Mouse (Mus musculus) left cerebral cortex, postnatal 25 days (tissue): ENCODE measurements at regions not wholly inside any gene's neighbourhood (a gene's known extent, or its start where the extent isn't known, plus 50 kb on each side); places are given as distances from the start of the nearest gene placed in this dataset.
A peak's percentile ranks its signal among the peaks of the same experiment; 100 is the strongest.

ENCODE experiments used
- DNase-seq, 2 experiments: peaks; one replicate each; pipeline ENCODE4 v3.0.0; 2022; ENCODE audit warnings: low spot score in 2 of 2, mixed read lengths in 1 of 2
- intact Hi-C: fragments of 180-260 bp; cut with DNase I; formaldehyde crosslinking; loops from one replicate; pipeline ENCODE4 v1.15.1; 2025

DNA sequence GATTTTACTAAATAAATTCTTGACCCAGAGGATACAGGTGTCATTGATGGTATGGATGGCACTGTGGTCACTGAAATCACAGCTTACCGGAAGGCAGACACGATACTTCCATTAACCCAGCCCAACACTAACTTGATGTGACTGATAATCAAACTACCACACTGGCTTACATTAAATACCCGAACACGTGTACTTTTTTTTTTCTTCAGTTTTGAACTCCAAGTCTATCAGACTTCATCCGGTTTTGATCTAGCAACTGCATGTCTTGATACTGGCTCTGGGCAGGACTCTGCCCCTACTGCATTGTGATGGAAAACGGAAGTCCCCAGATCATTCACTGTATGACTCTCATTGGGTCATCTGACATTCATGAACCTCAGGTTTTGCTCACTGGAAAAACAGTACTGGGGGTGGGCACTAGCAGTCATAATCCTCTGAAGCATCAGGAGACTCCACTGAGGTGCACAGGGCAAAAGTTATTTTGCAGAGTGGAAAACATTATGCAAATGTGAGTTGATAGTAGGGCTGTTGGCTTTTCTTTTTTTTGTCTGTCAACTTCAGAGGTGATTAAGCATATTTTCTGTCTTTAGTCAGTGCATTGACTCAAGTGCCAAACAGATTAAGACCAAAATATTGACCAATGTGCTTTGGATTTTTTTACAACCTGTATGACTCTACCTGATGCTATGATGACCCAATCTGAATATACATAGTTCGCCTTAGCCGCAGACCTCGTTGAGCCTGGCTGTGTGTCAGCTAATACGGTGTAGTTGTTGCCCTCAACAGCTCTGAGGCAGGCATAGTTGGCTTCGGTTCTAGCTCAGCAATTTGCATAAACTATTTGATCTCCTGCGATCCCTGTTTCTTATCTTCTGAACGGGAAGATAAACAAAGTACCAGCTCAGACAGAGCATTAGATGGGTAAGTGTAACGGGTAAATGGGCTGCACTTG lies 174.1 kb upstream of the Cited2 start:
- intact Hi-C loops = no loop called here
- DNase-seq = no peak

GRCm38 (mm10) chr10:17549711-17550637 lies 173.0 kb upstream of the Cited2 start:
- DNase-seq = no peak
- intact Hi-C loops = no loop called here

DNA sequence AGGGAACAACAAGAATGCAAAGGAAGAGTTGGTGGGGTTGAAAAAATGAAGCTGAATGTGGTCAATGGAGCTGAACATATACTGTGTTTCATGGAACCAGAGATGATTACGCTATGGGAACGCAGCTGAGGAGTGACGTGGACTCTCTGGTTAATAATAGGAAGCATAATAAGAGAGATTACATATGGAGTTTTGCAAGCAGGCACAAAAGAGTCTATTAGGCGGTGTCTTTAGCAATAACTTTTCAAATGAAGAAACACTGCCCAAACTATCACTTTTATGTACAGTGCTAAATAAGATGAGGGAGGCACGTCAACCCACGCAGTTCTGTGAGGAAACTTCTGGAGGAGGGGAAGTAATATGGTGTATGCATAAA lies 172.4 kb upstream of the Cited2 start:
- intact Hi-C loops = no loop called here

GRCm38 (mm10) chr10:17551869-17552268 lies 171.1 kb upstream of the Cited2 start:
- intact Hi-C loops = no loop called here
- DNase-seq = no peak

More for the DNA sequence above, 172.4 kb upstream of the Cited2 start:
- DNase-seq = no peak

GRCm38 (mm10) chr10:17552277-17552676 lies 170.7 kb upstream of the Cited2 start:
- DNase-seq = no peak
- intact Hi-C loops = no loop called here

- intact Hi-C loops = no loop called here
- no peak for DNase-seq
Observed at GRCm38 (mm10) chr10:17556391-17556790, 166.6 kb upstream of the Cited2 start.

DNA sequence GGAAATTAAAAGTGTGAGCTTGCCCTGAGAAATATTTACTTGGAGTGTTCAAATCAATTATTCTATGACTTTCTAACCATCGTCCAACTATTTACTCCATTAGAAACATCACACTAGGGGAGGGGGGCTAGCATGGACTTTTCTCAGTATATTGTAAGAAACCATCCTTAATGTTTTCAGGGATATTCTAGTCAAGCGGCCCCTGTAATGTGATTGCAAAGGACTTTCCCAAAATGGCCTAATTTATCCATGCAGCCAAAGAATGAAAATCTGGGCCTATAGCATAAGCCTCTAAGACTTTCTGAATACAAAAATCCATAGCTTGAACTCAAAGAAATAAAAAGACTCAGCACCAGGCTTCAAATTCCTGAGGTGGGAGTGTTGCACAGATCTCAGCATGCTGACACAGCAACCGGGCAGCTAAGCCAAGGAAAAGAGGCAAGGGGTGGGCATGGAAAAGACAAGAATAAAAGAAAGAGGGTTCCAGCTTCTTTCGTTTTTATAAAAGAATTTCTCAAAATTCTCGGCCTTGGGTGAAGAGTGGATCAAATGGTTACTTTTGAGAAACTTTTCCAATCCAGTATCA lies 163.6 kb upstream of the Cited2 start:
- no peak for DNase-seq
- intact Hi-C loops = no loop called here

DNA sequence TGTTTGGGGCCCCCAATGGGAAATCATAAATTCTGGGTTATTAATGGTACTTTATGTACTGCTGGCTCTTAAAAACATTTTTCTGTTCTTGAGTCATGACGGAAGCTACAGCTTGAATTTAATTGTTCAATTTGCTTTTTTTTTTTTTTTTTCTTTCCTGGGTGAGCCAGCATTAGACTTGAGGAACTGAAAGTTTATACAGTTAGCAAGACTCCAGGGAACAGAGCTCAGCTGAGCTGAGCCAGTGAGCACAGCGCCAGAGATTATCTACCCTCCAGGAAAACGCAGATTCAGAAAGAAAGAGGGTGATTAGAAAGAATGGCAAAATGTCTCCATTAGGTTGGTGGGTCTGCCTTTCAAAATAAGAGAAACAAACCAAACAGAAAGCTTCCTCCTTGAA lies 163.0 kb upstream of the Cited2 start:
- no peak for DNase-seq
- intact Hi-C loops = no loop called here

DNA sequence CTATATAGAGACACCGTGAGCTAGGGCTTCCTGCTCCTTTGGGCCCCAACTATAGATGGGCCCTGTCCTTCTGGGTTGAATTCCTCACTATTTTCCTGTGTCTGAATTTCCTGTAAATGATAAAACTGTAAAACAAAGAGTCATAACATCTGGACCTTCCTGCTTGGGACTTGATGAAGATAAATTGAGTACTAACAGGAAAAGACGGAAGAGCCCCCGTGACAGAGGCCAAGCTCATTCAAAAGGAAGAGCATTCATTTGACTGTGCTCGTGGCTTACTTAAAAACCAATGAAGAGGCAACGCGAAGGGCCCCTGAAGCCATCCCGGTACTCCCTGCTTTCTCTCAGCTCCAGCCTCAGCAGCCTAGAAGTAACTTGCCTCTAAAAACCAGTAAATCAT lies 161.6 kb upstream of the Cited2 start:
- intact Hi-C loops = no loop called here
- no peak for DNase-seq

DNA sequence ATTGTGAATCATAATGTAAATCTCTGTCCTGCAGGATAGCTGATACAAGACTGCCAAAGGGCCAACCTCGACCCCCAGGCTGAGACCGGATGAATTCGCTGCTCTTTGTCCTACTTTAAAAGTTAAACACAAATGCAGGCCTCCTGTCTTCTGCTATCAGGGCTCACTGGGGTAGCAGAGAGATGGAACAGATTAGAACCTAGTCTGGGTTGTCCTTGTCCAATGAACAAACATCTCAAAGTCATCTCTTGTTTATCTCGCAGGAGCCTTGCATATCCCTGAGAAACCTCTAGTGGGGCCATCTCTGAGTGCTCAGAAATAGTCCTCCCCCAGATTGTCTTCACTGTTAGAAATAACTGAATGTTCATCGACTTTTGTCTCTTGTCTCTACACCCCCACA lies 161.0 kb upstream of the Cited2 start:
- DNase-seq = peak in 1 of 2 experiments; percentile 14
- intact Hi-C loops = loop anchor here (2.0 kb wide), 1 partner anchor 161 kb away; the partner anchor contains the start of gene Cited2

- intact Hi-C loops = loop anchor here (2.0 kb wide), 1 partner anchor 160 kb away; the partner anchor contains the start of gene Cited2
- peak; percentile 10 to 42 for DNase-seq
Observed at GRCm38 (mm10) chr10:17562410-17563350, 160.3 kb upstream of the Cited2 start.

- intact Hi-C loops = loop anchor here (2.0 kb wide), 1 partner anchor 159 kb away; the partner anchor contains the start of gene Cited2
- DNase-seq = peak in 1 of 2 experiments; percentile 11
Observed at GRCm38 (mm10) chr10:17563351-17563749, 159.7 kb upstream of the Cited2 start.

GRCm38 (mm10) chr10:17564895-17565620 lies 158.0 kb upstream of the Cited2 start:
- peak in 1 of 2 experiments; percentile 74 for DNase-seq
- intact Hi-C loops = no loop called here

DNA sequence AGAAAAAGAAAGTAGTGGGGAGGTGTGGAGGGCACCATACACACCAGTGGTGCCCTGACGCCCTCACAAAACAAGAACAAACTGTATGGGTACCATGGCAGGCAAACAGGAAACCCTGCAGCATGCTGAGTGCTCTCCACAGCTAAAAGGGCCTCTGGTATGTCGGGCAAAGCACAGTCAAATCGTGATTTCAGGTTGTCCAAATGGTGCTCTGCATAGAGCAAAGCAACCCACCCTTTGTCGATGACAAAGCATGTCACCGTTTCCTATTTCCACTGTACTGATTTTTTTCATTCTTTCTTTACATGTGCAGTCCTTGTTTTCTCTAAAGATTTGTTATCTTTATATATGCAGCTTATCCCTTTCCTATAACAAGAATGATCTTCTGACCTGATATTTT lies 156.0 kb upstream of the Cited2 start:
- intact Hi-C loops = no loop called here

GRCm38 (mm10) chr10:17567631-17568030 lies 155.4 kb upstream of the Cited2 start:
- DNase-seq = no peak
- intact Hi-C loops = no loop called here

More for the DNA sequence above, 156.0 kb upstream of the Cited2 start:
- no peak for DNase-seq

- DNase-seq = no peak
- intact Hi-C loops = no loop called here
Observed at GRCm38 (mm10) chr10:17569577-17570113, 153.4 kb upstream of the Cited2 start.

DNA sequence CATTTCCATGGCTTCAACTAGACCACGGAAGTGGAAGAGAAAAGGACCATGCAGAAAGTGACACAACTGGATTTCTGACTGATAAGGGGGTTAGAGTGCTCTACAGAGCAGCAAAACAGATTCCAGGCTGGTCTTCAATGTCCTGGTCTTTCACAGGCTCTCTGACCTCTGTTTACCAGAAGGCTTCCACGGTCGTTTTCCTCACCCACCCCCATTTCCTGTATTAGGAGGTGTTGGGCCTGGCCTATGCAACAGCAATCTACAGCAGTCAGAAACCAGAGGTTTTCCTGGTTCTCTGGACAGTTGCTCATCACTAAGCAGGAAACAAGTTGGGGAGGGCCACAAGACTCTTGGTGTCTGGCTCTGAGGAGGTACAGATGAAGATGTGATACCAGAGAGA lies 148.1 kb upstream of the Cited2 start:
- intact Hi-C loops = no loop called here
- DNase-seq = no peak
